Mouse (Mus musculus): Measurements from ENCODE around the gene Cntnap1.

DNA sequence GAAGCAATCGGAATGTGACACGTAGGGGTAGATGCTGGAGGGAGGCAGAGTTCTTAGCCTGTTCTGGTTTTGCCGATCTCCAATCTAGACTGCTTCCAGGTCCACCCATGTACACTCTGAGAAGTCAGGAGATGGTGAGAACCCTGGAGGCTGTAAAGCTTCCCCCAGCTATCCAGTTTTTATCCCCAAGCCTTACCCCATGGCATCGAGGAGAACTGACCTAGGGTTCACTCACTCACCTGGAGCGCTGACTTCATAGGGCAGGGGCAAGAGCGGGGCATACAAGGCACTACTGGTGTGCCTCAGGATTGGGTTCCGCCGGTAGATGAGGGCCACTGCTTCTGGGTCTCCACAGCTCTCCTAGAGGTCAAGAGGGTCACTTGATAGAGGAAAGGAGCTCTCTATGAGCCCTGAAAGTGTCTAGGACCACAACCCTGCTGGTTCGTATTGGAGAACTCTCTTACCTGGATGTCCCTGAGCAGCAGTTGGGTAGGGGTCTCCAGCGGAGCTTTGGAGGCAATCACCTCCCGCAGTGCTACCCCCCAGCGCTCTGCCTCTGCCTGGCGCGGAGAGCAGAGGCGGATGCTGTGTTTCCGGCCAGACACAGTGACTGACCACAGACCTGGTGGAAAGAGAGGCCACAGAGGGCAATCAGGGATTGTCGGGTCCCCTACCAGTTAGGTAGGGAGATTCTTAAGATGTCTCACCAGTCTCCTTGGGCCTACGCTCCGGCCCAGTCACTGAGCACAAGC is 2.9 kb upstream of the Cntnap1 start:
- TF ChIP-seq CTCF (IDR thresholded peaks at IDR 0.05; ENCODE audit: control insufficient read depth, insufficient read depth, low read length) (no peak), POLR2A (IDR thresholded peaks at IDR 0.05; ENCODE audit: borderline replicate concordance, control insufficient read depth, low read depth, low read length) (no peak)
